Mouse (Mus musculus): Measurements from ENCODE around the gene Uncx. TPM values are rescaled to one million over a fixed set of nuclear protein-coding genes. Genes with fewer than 3 reads are reported as not detected.
"Not testable (repeated sequence)": the region's sequence is repeated elsewhere in the genome, so short reads cannot be mapped to it uniquely, and the experiment has no call there.

Uncx gene
- total RNA-seq, 2 experiments from 2014 or later: 0.20 TPM; not detected in 1

- intact Hi-C loops (cut with DNase I): no loop called here
- no peak for DNase-seq (ENCODE audit: low spot score in 2 of 2)
Measured at GRCm38 (mm10) chr5:139557531-139558467, 14.5 kb downstream of the Uncx start.

- DNase-seq (ENCODE audit: low spot score in 2 of 2): no peak
- intact Hi-C loops (cut with DNase I): no loop called here
Measured at GRCm38 (mm10) chr5:139558468-139558804, 15.1 kb downstream of the Uncx start.

DNA sequence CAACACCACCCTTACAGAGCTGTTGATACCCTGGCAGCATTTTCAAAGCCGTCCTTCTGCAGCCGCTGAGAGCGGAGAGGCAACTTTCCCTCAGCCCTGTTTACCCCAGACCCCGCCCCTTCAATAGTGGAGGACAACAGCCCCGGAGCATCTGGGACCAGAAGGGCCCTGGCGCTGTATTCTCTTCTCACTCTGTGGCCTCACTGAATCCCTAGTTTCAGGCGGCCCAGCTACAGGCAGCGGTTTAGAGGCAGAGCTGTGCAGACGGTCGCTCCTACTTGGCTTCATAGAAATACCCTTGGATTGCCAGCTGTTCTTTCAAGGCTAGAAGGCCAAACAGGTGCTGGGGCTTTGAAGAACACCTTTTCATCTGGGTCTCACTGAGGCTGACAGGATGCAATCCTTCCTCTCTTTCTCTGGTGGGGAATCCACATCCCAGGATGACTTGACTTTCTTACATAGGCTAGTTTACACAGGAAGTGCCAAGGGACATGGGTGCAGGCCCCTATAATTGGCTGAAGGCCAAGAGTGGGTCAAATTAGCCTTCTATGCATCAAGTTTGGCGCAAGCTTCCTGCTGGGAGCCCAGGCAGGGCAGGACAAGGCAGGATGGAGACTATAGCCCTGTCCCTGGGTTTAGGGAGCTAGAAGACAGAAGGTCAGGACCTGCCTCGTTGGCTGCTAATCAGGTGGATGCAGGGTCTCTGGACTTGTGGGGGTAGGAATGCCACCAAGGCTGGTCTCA, 15.8 kb downstream of the Uncx start:
- intact Hi-C loops (cut with DNase I): no loop called here
- no peak for DNase-seq (ENCODE audit: low spot score in 2 of 2)

DNA sequence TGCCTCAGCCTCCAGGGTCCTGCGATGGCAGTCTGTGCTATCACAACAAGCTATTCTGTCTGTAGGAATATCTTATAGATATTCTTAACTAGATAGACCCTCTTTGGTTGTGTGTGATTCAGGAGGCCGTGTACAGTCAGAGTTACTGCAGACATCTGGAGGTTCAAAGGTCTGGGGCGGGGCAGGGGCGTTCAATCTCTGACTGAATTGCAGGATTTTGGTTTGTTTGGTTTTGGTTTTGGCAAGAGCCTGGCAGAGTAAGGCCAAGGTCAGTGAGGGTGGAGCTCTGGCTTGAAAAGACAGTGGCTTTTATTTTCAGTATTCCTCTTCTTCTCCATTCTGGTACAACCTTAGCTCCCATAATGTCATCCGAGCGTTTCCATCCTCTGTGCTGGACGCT, 16.5 kb downstream of the Uncx start:
- intact Hi-C loops (cut with DNase I): no loop called here
- no peak for DNase-seq (ENCODE audit: low spot score in 2 of 2)

DNA sequence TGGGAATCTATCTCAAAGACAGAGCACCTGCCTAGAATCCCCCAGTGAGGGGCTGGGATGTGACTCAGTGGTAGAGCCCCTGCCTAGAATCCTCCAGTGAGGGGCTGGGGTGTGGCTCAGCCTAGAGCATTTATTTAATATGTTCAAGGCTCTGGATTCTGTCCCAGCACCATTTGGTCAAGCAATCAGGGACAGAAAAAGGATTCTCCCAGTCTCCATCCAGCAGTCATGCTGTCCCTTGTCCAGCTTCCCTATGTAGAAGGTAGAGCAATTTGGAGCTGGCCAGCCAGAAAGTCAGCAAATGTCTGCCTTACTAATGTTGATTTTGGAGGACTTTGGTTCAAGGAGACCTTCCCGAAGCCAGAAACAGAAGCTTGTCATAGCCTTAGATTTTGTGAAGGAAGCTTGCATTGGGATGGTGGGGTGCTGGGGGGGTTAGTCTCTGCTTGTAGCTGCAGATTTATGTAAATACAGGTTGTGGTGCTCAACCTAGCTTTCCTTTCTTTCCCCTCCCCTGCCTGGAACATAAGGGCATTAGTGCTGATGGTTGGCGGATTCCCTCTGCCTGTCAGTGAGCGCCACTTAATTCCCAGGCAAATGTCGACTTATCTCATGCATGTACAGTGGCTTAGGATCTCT, 18.2 kb downstream of the Uncx start:
- no peak for DNase-seq (ENCODE audit: low spot score in 2 of 2)
- intact Hi-C loops (cut with DNase I): no loop called here

DNA sequence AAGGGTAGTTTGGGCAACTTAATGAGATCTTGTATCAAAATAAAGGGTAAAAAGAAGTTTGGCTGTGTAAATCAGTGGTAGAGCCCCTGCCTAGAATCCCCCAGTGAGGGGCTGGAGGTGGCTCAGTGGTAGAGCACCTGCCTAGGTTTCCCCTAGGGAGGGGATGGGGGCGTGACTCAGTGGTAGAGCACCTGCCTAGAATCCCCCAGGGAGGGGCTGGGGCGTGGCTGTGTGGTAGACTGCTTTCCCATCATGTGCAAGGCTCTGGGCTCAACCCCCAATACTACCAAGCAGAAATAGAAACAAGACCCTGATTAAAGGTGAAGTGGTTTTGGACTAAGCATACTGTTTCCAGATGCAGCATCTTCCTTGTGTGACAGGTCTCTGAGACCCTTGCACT, 21.4 kb downstream of the Uncx start:
- no peak for DNase-seq (ENCODE audit: low spot score in 2 of 2)
- intact Hi-C loops (cut with DNase I): no loop called here

- intact Hi-C loops (cut with DNase I): no loop called here
- DNase-seq (ENCODE audit: low spot score in 2 of 2): no peak
Measured at GRCm38 (mm10) chr5:139565462-139565861, 22.2 kb downstream of the Uncx start.

GRCm38 (mm10) chr5:139566640-139567399, 23.5 kb downstream of the Uncx start:
- DNase-seq (ENCODE audit: low spot score in 2 of 2): no peak
- intact Hi-C loops (cut with DNase I): no loop called here

DNA sequence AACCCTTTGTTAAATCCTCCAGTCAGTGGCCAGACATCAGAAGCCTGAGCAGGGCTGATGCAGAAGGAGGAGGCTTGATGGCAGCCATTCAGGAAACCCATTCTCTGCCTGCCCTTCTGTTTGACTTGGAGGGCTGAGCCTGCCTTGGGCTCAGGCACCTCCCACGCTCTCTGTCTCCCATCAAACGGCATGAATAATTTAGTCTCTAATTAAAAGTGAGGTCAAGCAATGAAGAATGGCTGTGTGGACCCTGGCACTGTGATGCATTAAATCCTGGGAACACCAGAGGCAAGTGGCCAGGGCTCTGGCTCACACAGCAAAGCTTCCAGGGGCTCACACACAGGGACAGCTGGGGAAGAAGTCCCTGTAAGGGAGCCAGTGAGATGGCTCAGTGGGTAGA, 24.8 kb downstream of the Uncx start:
- DNase-seq (ENCODE audit: low spot score in 2 of 2): no peak
- intact Hi-C loops (cut with DNase I): no loop called here

GRCm38 (mm10) chr5:139572526-139572925, 29.2 kb downstream of the Uncx start:
- DNase-seq (ENCODE audit: low spot score in 2 of 2): no peak
- intact Hi-C loops (cut with DNase I): no loop called here

- DNase-seq (ENCODE audit: low spot score in 2 of 2): no peak
- intact Hi-C loops (cut with DNase I): no loop called here
Measured at GRCm38 (mm10) chr5:139573606-139574311, 30.5 kb downstream of the Uncx start.

DNA sequence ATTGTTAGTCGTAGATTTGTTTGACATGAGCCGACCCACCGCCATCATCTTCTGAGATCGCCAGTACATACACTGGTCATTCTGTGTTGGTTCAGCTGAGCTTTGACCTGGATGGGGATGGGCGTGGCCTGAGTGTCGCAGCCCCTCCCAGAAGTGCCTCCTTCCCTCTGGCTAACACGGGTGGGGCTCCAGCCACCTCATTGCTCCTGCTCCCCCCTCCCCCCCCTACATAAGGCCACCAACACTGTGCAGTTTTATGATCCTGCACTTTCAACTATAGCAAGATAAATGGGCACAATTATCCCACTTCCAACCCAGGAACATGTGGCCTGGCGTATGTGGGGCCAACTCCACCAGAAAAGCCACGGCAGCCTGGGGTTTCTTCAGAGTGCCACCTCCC, 31.8 kb downstream of the Uncx start:
- intact Hi-C loops (cut with DNase I): no loop called here
- no peak for DNase-seq (ENCODE audit: low spot score in 2 of 2)

GRCm38 (mm10) chr5:139580171-139580743, 37.0 kb downstream of the Uncx start:
- no peak for DNase-seq (ENCODE audit: low spot score in 2 of 2)
- intact Hi-C loops (cut with DNase I): no loop called here

DNA sequence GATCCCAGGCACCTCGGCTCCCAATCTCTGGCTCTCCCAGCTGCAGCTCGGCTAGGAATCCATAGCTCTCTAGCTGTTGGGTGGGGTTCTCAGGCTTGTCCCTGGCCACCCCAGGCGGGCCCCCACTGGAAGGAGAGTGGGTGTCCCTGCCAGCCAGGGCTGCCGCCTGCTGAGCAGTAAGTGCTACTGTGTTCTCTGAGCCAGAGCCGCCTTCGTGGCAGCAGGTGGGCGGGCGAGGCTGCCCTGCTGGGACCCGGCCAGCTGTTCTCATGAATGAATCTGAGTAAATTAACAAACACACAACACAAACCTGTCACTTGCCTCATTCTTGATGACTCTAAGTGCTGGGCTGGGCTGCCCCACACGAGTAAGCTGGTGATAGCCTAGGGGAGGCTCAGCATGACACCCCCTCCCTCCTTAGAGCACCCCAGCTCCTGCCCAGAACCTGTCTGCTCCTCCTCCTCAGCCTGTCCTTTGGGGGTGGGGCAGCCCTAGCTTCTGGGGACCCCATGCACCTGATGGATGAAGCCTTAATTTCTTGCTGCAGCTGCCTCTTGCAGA, 38.1 kb downstream of the Uncx start:
- DNase-seq (ENCODE audit: low spot score in 2 of 2): peak in 1 of 2 experiments; percentile 12
- intact Hi-C loops (cut with DNase I): no loop called here

- intact Hi-C loops (cut with DNase I): no loop called here
- no peak for DNase-seq (ENCODE audit: low spot score in 2 of 2)
Measured at GRCm38 (mm10) chr5:139584971-139585747, 41.9 kb downstream of the Uncx start.

DNA sequence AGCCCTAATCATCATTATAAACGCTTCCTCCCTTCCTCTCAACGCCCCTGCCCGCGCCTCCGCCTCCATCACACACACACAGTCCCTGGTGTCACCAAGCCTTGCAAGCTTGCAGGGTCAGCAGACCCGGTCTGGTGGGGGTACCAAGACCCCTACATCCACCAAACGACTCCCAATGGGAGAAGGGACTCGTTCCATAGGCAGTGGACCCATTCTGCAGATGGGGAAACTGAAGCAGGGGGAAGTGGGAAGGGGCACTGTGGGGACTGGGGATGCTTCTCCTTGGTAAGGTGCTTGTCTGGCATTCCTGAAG, 42.4 kb downstream of the Uncx start:
- DNase-seq (ENCODE audit: low spot score in 2 of 2): no peak
- intact Hi-C loops (cut with DNase I): no loop called here

DNA sequence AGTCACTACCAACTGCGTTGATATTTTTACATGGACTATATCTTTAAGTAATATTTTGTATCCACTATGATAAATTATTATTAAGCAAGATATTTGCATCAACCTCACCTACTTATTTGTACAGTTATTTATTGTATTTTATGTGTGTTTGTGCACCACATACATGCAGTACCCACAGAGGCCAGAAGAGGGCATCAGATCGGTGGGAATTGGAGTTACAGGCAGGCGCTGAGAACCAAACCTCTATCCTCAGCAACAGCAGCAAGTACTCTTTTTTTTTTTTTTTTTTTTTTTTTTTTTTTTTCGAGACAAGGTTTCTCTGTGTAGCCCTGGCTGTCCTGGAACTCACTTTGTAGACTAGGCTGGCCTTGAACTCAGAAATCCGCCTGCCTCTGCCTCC, 44.2 kb downstream of the Uncx start:
- intact Hi-C loops (cut with DNase I): not testable (repeated sequence)

More for the DNA sequence above, 44.2 kb downstream of the Uncx start:
- DNase-seq (ENCODE audit: low spot score in 2 of 2): not testable (repeated sequence)
